Mouse (Mus musculus) hindbrain, embryonic 12.5 days (tissue): Measurements from ENCODE around the gene Eef2kmt. TPM values are rescaled to one million over a fixed set of nuclear protein-coding genes. Genes with fewer than 3 reads are reported as not detected.
A peak's percentile ranks its signal among the peaks of the same experiment; 100 is the strongest.
"Not testable (repeated sequence)": the region's sequence is repeated elsewhere in the genome, so short reads cannot be mapped to it uniquely, and the experiment has no call there.

Experiments
- ATAC-seq: fragments of 200-750 bp; cut with Nextera tagmentation; 2 replicates; pipeline ENCODE4 v1.8.0; 2017; ENCODE audit warnings: moderate TSS enrichment; ENCODE audit not compliant: low FRiP score
- H3K27ac ChIP-seq: fragments of 300-500 bp; sonication (generic); 2 replicates; pipeline ENCODE4 v1.5.1; 2016; ENCODE audit warnings: mild to moderate bottlenecking
- H3K27me3 ChIP-seq: fragments of 300-500 bp; sonication (generic); 2 replicates; pipeline ENCODE4 v1.6.1; 2016; ENCODE audit warnings: mild to moderate bottlenecking
- H3K36me3 ChIP-seq: fragments of 300-500 bp; sonication (generic); 2 replicates; pipeline ENCODE4 v1.6.1; 2016; ENCODE audit warnings: mild to moderate bottlenecking
- H3K4me1 ChIP-seq: fragments of 300-500 bp; sonication (generic); 2 replicates; pipeline ENCODE4 v1.6.1; 2016
- H3K4me2 ChIP-seq: fragments of 300-500 bp; sonication (generic); replicated peaks from 2 replicates; pipeline ENCODE4 v1.6.1; 2016; ENCODE audit warnings: mild to moderate bottlenecking
- H3K4me3 ChIP-seq: fragments of 300-500 bp; sonication (generic); 2 replicates; pipeline ENCODE4 v1.5.1; 2016; ENCODE audit warnings: mild to moderate bottlenecking
- H3K9ac ChIP-seq: fragments of 300-500 bp; sonication (generic); 2 replicates; pipeline ENCODE4 v1.6.1; 2016; ENCODE audit warnings: mild to moderate bottlenecking, moderate library complexity
- H3K9me3 ChIP-seq: fragments of 300-500 bp; sonication (generic); replicated peaks from 2 replicates; pipeline ENCODE4 v1.6.1; 2016; ENCODE audit warnings: mild to moderate bottlenecking
- WGBS: fragments of 180-500 bp; shearing (Covaris S2); methylation state at CpG from one replicate; pipeline ENCODE4 v1.1.7; 2016; 5-methylcytosine and 5-hydroxymethylcytosine counted together
- polyA plus RNA-seq: library from polyadenylated mRNA; unstranded; fragments of >200 nt; fragmentation: Nextera tagmentation; extraction: Ambion mirVana; gene quantifications from 2 replicates; pipeline ENCODE4 v1.2.1, GENCODE M21; 2016

Gene Eef2kmt
- polyA plus RNA-seq, 1 experiment from 2014 or later, result 11.6 TPM

DNA sequence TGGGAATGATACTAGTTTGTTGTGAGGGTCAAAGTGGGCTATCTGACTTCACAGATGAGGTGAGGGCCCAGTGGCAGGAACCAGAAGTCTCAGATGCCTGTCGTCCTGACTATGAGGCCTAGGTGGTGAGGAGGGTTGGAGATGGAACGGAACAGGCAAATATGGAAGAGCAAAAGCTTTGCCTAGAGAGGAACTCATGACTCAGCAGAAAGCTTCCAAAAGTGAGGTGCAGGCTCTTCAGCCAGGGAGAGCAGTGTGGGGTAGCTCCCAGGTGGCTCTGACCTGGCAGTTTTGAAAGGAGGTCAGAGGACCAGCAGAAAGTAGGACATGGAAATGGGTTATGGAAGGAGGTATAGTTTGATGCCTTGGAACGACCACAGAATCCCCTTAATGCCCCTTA, 4.9 kb downstream of the Eef2kmt start:
- no peak for ATAC-seq

DNA sequence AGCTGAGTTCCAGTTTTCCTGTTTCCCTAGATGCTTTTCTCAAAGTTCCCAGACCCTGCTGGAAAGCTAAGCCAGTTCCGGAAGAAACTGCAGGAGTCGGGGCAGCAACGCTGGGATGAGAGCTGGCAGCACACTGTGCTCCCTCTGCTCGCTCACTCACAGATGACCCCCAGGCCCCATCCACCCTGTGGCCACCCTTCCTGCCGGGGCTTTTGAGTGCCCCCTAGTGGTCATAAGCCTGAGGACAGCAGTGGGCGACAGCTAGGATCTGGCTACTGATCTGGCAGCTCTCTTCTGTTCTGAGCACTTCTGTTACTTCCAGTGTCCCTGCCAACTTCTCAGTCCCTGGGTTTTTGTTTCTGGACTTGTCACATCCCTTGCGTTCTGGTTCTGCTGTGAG, 11.4 kb downstream of the Eef2kmt start:
- Histone ChIP-seq H3K9me3 (no peaks in the 10 kb centered on the region), H3K36me3 (peaks cover 72% of the 10 kb centered on the region), H3K4me2 (no peak overlapping the region), H3K27ac (no peak overlapping the region), H3K4me3 (no peak overlapping the region), H3K4me1 (no peaks in the 10 kb centered on the region), H3K9ac (no peak overlapping the region), H3K27me3 (no peaks in the 10 kb centered on the region)
- no peak for ATAC-seq
- WGBS, result 30% methylated on average over 7 of the region's 7 CpGs

More for the DNA sequence above, 4.9 kb downstream of the Eef2kmt start:
- Histone ChIP-seq H3K9me3 (no peaks in the 10 kb centered on the region), H3K36me3 (peaks cover 34% of the 10 kb centered on the region), H3K27ac (no peak overlapping the region), H3K4me3 (no peak overlapping the region), H3K9ac (no peak overlapping the region), H3K27me3 (no peaks in the 10 kb centered on the region), H3K4me2 (no peak overlapping the region), H3K4me1 (peaks cover 8% of the 10 kb centered on the region)
- 94% methylated on average over 3 of the region's 3 CpGs for WGBS

DNA sequence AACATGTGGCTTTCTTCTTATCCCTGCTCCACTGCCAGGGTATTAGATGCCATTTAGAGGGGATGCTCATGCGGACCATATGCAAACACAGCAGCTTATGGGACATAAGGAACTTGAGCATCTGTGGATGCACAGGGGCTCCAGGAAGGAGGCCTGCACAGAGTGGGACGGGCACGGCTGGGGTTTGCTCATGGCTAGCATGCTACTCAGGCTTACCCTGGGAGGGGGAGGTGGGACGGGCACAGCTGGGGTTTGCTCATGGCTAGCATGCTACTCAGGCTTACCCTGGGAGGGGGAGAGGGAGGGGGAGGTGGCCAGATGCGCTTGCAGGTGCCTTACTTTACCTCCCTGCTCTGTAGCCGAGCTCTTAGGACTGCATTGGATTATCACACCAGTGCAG, 12.9 kb downstream of the Eef2kmt start:
- Histone ChIP-seq H3K4me3 (no peak overlapping the region), H3K4me2 (no peak overlapping the region), H3K9ac (no peak overlapping the region), H3K9me3 (no peaks in the 10 kb centered on the region), H3K27ac (no peak overlapping the region), H3K36me3 (peaks cover 64% of the 10 kb centered on the region), H3K4me1 (no peaks in the 10 kb centered on the region), H3K27me3 (no peaks in the 10 kb centered on the region)
- WGBS, result 81% methylated on average over 6 of the region's 6 CpGs
- no peak for ATAC-seq

DNA sequence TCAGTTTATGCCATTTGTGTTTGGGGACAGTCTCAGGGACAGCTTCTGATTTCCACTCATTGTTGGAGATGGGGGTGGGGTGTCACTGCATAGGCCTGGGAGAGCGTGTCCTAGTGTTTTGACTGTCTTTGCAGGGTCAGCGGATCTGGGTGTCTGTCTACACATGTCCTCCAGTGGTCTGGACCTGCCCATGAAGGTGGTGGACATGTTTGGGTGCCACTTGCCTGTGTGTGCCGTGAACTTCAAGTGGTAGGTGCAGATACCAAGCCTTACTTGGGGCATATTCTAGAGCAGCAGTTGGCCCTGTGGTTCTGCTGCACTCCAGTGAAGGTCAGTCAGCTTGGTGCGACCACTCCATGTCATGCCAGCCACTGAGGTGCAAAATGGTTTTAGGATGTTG, 13.4 kb downstream of the Eef2kmt start:
- 90% methylated on average over 4 of the region's 4 CpGs for WGBS
- Histone ChIP-seq H3K4me2 (no peak overlapping the region), H3K9ac (no peak overlapping the region), H3K4me3 (no peak overlapping the region), H3K27ac (no peak overlapping the region), H3K27me3 (no peaks in the 10 kb centered on the region), H3K9me3 (no peaks in the 10 kb centered on the region), H3K36me3 (peaks cover 59% of the 10 kb centered on the region), H3K4me1 (no peaks in the 10 kb centered on the region)
- ATAC-seq, result no peak

DNA sequence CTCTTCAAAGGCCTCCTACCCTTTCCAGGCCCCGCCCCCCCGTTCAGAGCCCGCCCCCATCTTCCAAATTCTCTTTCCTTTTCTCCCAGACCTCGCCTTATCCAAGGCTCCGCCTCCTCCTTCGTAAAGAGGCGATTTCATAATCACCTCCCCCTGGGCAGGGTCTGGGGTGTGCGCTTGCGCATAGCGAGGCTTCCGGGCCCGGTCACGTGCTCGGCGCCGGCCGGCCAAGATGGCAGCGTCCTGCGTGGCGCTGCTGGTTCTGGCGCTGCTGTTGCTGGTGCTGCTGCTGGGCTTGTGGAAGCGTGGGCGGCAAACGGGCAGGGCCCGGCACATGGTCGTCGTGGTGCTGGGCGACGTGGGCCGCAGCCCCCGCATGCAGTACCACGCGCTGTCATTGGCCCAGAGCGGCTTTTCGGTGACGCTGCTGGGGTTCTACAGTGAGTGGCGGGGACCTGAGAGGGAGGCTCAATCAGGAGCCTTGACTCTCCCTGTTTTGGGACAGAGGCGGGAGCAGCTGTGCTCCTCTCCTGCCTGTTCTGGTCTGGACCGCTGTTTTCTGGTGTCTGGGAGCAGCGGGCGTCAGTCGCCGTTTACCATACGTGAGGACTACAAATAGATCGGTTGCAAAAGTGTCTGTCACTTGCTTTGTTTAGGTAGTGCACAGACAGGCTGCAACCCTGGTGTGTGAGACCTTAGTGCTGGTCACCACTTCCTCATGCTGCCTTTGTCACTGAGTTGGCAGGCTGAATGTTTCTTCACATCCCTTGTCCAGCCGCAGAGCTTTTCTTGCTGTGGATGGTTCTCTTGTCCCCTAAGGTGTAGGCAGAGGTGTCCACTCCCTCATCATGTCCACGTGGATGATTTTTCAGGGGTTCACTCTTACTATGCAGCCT, 22.1 kb downstream of the Eef2kmt start, which contains the start of gene Alg1:
Gene Alg1 (plus strand): TSS at position 204 of the 896 bp plus-strand sequence.
- peak within 1 kb of the TSS; percentile 72 for H3K9ac ChIP-seq
- H3K4me3 ChIP-seq, result peak within 1 kb of the TSS; percentile 75
- peaks cover 7% of the 10 kb centered on the region for H3K4me1 ChIP-seq
- H3K27ac ChIP-seq, result peak within 1 kb of the TSS; percentile 9; the same call in 1 of the 2 replicates
- H3K36me3 ChIP-seq, result peaks cover 10% of the 10 kb centered on the region; the same call in 1 of the 2 replicates
- peak within 1 kb of the TSS; percentile 92 for H3K4me2 ChIP-seq
- peak; percentile 94 for ATAC-seq
- H3K27me3 ChIP-seq, result no peaks in the 10 kb centered on the region
- H3K9me3 ChIP-seq, result no peaks in the 10 kb centered on the region
- 2% methylated on average over 45 of the region's 47 CpGs for WGBS

DNA sequence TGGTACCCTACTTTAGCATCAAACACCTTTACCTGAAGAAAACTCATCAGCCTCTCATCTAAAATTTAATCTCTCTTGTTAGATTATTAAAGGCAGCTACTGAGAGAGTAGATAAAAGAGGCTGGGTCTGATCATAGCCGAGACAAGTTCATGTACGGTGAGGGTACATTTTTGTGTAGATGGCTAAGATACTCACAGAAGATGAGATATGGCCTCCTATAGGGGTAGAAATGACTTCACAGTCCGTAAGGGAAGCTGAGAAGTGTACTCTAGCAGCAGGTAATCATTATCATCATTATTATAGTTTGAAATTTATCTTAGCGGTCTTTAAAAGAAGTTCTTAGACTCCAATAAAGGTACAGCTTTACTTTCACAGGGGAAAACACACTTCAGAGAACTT, 22.8 kb downstream of the Eef2kmt start:
- 0 out of 2 replicates have a peak, but pooled peaks cover 7% of the 10 kb centered on the region for H3K36me3 ChIP-seq
- H3K4me1 ChIP-seq, result peaks cover 7% of the 10 kb centered on the region
- peak; percentile 23; the same call in 1 of the 2 replicates for ATAC-seq
- peak overlapping the region; percentile 92 for H3K4me2 ChIP-seq
- H3K27me3 ChIP-seq, result no peaks in the 10 kb centered on the region
- H3K9me3 ChIP-seq, result no peaks in the 10 kb centered on the region
- no peak overlapping the region for H3K27ac ChIP-seq
- H3K4me3 ChIP-seq, result peak overlapping the region; percentile 75
- H3K9ac ChIP-seq, result no peak overlapping the region
- 72% methylated on average over 4 of the region's 4 CpGs for WGBS

DNA sequence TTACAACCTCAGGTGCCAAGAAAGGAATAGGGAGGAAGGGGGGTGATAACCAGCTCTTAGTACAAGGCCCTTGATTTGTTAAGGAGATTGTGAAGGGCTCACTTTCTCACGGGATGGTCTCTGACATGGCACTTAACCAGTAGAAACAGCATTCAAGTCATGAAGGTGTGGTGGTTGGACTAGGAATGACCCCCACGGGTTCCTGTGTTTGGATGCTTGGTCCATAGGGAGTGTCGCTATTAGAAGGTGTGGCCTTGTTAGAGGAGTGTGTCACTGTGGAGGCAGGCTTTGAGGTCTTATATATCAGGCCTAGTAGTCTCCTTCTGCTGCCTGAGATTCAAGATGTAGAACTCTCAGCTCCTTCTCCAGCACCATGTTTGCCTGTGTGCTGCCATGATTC, 27.7 kb downstream of the Eef2kmt start:
- H3K4me3 ChIP-seq, ATAC-seq, H3K27ac ChIP-seq, H3K9me3 ChIP-seq, H3K4me2 ChIP-seq, H3K4me1 ChIP-seq, H3K36me3 ChIP-seq, H3K27me3 ChIP-seq, H3K9ac ChIP-seq: not testable (repeated sequence)
- 79% methylated on average over 3 of the region's 3 CpGs for WGBS

DNA sequence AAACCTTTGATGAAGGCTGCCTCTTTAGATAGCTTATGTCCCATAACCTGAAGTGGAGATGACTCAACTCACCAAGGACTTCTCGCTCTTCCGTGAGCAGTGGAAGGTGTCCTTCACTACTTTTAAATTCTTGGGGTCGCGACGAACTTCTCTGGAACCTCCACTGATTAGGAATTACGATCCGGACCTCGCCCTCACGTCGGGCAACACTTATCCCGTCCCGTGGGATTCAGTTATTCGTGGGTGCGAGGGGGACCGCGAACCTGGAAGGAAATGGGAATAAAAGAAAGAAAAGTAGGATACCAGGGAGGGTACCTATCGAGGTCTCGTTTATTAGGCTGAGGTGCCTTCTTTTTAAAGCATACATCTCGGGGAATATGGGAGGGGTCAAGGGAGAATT, 28.3 kb downstream of the Eef2kmt start:
- not testable (repeated sequence) for H3K27me3 ChIP-seq, ATAC-seq, H3K4me3 ChIP-seq, H3K9ac ChIP-seq, H3K36me3 ChIP-seq, H3K4me2 ChIP-seq, H3K9me3 ChIP-seq, H3K27ac ChIP-seq, H3K4me1 ChIP-seq
- 83% methylated on average over 19 of the region's 19 CpGs for WGBS

DNA sequence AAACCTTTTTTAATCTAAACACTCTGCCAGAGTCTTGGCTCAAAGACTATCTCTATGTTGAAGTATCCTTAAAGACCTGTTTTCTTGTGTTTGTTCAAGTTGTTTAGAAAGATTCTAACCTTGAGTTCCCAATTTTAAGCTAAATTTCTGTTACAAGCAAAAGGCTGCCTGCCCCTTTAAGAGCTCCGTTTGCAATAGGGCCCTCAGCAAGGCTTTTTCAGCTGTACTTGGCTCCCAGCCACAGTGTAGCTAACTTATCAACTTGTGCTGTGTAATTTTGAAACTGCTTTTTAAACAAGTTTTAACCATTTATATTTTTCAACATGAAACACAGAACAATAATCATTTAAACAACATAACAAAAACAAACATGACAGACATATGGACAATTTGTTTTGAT, 29.2 kb downstream of the Eef2kmt start:
- not testable (repeated sequence) for H3K9ac ChIP-seq, H3K4me2 ChIP-seq, H3K9me3 ChIP-seq, H3K4me3 ChIP-seq, H3K36me3 ChIP-seq, H3K4me1 ChIP-seq, H3K27me3 ChIP-seq, ATAC-seq, H3K27ac ChIP-seq
- 13% methylated on average over 1 of the region's 1 CpGs for WGBS

DNA sequence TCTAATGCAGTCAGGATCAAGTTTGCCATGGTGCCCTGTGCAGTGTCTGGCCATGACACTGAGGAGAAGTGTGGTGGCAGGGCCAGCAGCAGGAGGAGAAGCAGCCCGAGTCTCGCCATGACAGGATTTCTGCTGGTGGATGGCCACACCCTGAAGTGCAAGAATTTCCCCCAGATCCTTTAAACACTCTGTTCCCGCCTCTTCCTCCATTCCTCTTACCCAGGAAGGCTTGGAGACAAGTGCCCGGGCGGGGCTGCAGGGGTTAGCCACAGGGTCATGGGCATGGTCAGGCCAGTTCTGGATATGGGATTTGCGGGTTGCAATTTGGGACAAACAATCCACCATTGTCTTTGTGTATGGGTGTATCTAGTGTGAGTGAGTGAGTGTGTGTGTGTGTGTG, 33.6 kb downstream of the Eef2kmt start, which contains the start of gene AU021092:
Gene AU021092 (minus strand): TSS at position 160 of the 400 bp plus-strand sequence.
- peaks cover 7% of the 10 kb centered on the region for H3K27me3 ChIP-seq
- no peaks in the 10 kb centered on the region for H3K4me1 ChIP-seq
- no peak within 1 kb of the TSS for H3K4me2 ChIP-seq
- ATAC-seq, result no peak
- no peaks in the 10 kb centered on the region for H3K9me3 ChIP-seq
- H3K36me3 ChIP-seq, result no peaks in the 10 kb centered on the region
- no peak within 1 kb of the TSS for H3K4me3 ChIP-seq
- 80% methylated on average over 6 of the region's 6 CpGs for WGBS
- no peak within 1 kb of the TSS for H3K9ac ChIP-seq
- no peak within 1 kb of the TSS for H3K27ac ChIP-seq

DNA sequence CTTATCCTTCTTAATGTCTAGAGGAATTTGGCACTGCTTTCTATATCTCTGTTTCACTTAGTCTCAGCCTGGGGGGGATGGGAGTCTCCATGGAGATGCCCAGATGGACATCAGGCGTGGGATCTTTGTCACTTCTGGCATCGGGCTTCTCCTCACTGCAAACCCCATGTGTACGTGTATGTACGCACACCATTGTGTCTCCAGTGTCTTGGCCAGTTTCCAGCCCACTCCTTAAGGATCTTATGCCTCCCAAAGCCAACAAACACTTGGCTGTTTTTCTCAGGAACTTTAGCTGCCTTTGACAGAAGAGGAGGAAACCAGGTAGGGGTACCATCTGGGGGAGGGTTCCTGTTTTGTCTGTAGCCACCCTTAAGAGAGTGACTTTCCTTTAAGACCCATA, 34.4 kb downstream of the Eef2kmt start:
- H3K4me1 ChIP-seq, result no peaks in the 10 kb centered on the region
- no peaks in the 10 kb centered on the region for H3K9me3 ChIP-seq
- H3K4me2 ChIP-seq, result no peak overlapping the region
- 75% methylated on average over 4 of the region's 4 CpGs for WGBS
- no peak overlapping the region for H3K9ac ChIP-seq
- no peak overlapping the region for H3K4me3 ChIP-seq
- peaks cover 7% of the 10 kb centered on the region for H3K27me3 ChIP-seq
- H3K36me3 ChIP-seq, result no peaks in the 10 kb centered on the region
- ATAC-seq, result no peak
- no peak overlapping the region for H3K27ac ChIP-seq

DNA sequence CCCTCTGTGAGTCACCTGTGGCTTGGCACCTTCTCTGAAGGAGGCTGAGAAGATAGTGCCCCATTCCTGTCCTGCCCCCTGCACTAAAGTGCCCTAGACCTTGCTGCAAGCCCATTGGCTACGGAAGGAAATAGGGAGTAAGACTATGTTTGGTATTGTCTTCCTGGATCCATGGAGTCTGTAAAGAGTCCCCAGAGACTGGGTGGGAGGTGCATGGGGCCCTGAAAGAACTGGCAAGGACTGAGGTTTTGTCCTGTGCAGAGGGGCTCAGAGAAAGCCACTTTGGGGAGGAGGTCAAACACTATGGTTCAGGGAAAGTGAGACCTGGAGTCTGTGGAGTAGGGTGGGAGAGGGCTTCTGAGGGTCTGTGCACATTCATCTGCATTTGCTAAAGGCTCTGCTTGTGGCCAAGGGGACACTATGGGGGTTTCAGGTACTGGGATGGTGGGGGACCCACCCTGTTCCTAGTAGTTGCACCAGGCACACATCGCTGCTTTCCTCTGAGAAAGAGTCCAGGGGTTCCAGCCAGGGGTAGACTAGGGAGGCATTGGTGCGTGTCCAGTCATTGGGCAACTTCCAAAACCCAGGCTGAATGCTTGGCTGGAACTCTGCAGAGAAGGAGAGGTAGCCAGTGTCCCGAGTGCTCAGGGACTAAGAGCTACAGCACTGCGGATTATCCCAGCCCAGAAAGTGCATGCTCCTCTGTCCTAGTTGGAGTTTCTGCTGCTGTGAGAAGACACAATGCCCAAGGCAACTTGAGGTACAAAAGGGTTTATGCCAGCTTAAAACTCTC, 38.2 kb downstream of the Eef2kmt start:
- no peak overlapping the region for H3K4me3 ChIP-seq
- ATAC-seq, result no peak
- H3K9me3 ChIP-seq, result no peaks in the 10 kb centered on the region
- H3K4me2 ChIP-seq, result no peak overlapping the region
- no peaks in the 10 kb centered on the region for H3K36me3 ChIP-seq
- H3K9ac ChIP-seq, result no peak overlapping the region
- H3K4me1 ChIP-seq, result no peaks in the 10 kb centered on the region
- no peak overlapping the region for H3K27ac ChIP-seq
- H3K27me3 ChIP-seq, result peaks cover 7% of the 10 kb centered on the region
- 55% methylated on average over 5 of the region's 5 CpGs for WGBS
